Mouse (Mus musculus) heart, adult 2 months (tissue): ENCODE data around the gene Anapc15-ps. TPM values are rescaled to one million over a fixed set of nuclear protein-coding genes. Genes with fewer than 3 reads are reported as not detected.

Experiments
- DNase-seq, 2 experiments: peaks; one replicate each; pipeline ENCODE4 v3.0.0; 2021
- H3K27ac ChIP-seq: fragments of 200-600 bp; 2 replicates; pipeline ENCODE4 v1.8.1; 2022
- H3K27me3 ChIP-seq: fragments of 200-500 bp; 2 replicates; pipeline ENCODE4 v1.6.1; 2012; ENCODE audit warnings: mild to moderate bottlenecking, low read length, inconsistent platforms, mixed read lengths; ENCODE audit not compliant: control insufficient read depth, insufficient read depth
- H3K36me3 ChIP-seq: fragments of 200-500 bp; 2 replicates; pipeline ENCODE4 v1.6.1; 2012; ENCODE audit warnings: low read length, inconsistent platforms; ENCODE audit not compliant: control insufficient read depth, insufficient read depth
- H3K4me1 ChIP-seq: fragments of 200-500 bp; 2 replicates; pipeline ENCODE4 v1.6.1; 2011; ENCODE audit warnings: low read length; ENCODE audit not compliant: control insufficient read depth, insufficient read depth
- H3K4me3 ChIP-seq: fragments of 200-600 bp; 2 replicates; pipeline ENCODE4 v1.8.1; 2022
- H3K79me2 ChIP-seq: fragments of 200-500 bp; replicated peaks from 2 replicates; pipeline ENCODE4 v1.6.1; 2012; ENCODE audit warnings: mild to moderate bottlenecking, inconsistent platforms, low read length, moderate library complexity, mixed read lengths; ENCODE audit not compliant: control insufficient read depth, insufficient read depth
- H3K9ac ChIP-seq: fragments of 200-500 bp; 2 replicates; pipeline ENCODE4 v1.6.1; 2012; ENCODE audit warnings: low read depth, mild to moderate bottlenecking, control low read depth, inconsistent platforms, low read length, mixed read lengths
- CTCF ChIP-seq: fragments of 200-600 bp; IDR thresholded peaks from 2 replicates; pipeline ENCODE4 v1.8.1; 2022; ENCODE audit warnings: antibody characterized with exemption, mild to moderate bottlenecking, moderate library complexity
- EP300 ChIP-seq: fragments of 200-500 bp; IDR thresholded peaks from 2 replicates; pipeline ENCODE4 v1.6.1; 2011; ENCODE audit warnings: low read depth, low read length, control low read depth; ENCODE audit not compliant: insufficient read depth
- POLR2A ChIP-seq: fragments of 200-500 bp; IDR thresholded peaks from 2 replicates; pipeline ENCODE4 v1.6.1; 2011; ENCODE audit warnings: mild to moderate bottlenecking, low read depth, low read length, control low read depth; ENCODE audit not compliant: insufficient read depth
- WGBS: fragments of 180-500 bp; shearing (Covaris S2); methylation state at CpG from one replicate; pipeline ENCODE4 v1.1.7; 2018; 5-methylcytosine and 5-hydroxymethylcytosine counted together
- intact Hi-C: fragments of 180-260 bp; cut with DNase I; formaldehyde crosslinking; loops from one replicate; pipeline ENCODE4 v1.15.1; 2025
- polyA plus RNA-seq: library from polyadenylated mRNA; depleted of rRNA; stranded (reverse); fragments of >200 nt; gene quantifications from 2 replicates; pipeline ENCODE4 v1.2.3, GENCODE M21; 2012; rRNA removed
- total RNA-seq, 2 experiments: library from RNA; stranded (reverse); gene quantifications; 2 replicates each; pipeline ENCODE4 v1.2.3; 2021

Gene Anapc15-ps
- total and polyA plus RNA-seq, 3 experiments = not detected

- Histone ChIP-seq H3K79me2 (no peaks in the 10 kb centered on the region), H3K27ac (no peak overlapping the region), H3K4me3 (no peak overlapping the region), H3K9ac (no peak overlapping the region), H3K4me1 (peaks cover 3% of the 10 kb centered on the region), H3K27me3 (no peaks in the 10 kb centered on the region), H3K36me3 (no peaks in the 10 kb centered on the region)
- intact Hi-C loops = no loop called here
- no peak for DNase-seq
- TF ChIP-seq EP300 (no peak), POLR2A (no peak), CTCF (no peak)
- 53% methylated on average over 6 of the region's 6 CpGs for WGBS
Measured at GRCm38 (mm10) chr10:95627381-95627780, 45.9 kb downstream of the Anapc15-ps start.

- H3K9ac ChIP-seq = no peak overlapping the region
- no peaks in the 10 kb centered on the region for H3K27me3 ChIP-seq
- H3K79me2 ChIP-seq = no peaks in the 10 kb centered on the region
- no peak overlapping the region for H3K27ac ChIP-seq
- TF ChIP-seq POLR2A (no peak), CTCF (no peak), EP300 (no peak)
- no peaks in the 10 kb centered on the region for H3K4me1 ChIP-seq
- no peak for DNase-seq
- H3K4me3 ChIP-seq = no peak overlapping the region
- 75% methylated on average over 6 of the region's 6 CpGs for WGBS
- H3K36me3 ChIP-seq = no peaks in the 10 kb centered on the region
- intact Hi-C loops = no loop called here
Measured at GRCm38 (mm10) chr10:95625300-95625699, 48.0 kb downstream of the Anapc15-ps start.

- Histone ChIP-seq H3K79me2 (no peaks in the 10 kb centered on the region), H3K9ac (no peak overlapping the region), H3K4me3 (no peak overlapping the region), H3K4me1 (no peaks in the 10 kb centered on the region), H3K27me3 (no peaks in the 10 kb centered on the region), H3K27ac (no peak overlapping the region), H3K36me3 (no peaks in the 10 kb centered on the region)
- no peak for DNase-seq
- WGBS = 43% methylated on average over 5 of the region's 5 CpGs
- TF ChIP-seq POLR2A (no peak), EP300 (no peak), CTCF (no peak)
- intact Hi-C loops = no loop called here
Measured at GRCm38 (mm10) chr10:95624007-95624406, 49.2 kb downstream of the Anapc15-ps start.

- no peaks in the 10 kb centered on the region for H3K36me3 ChIP-seq
- TF ChIP-seq EP300 = no peak
- no peak for TF ChIP-seq CTCF
- no peak for TF ChIP-seq POLR2A
- H3K4me3 ChIP-seq = no peak overlapping the region
- H3K9ac ChIP-seq = no peak overlapping the region
- no peak overlapping the region for H3K27ac ChIP-seq
- 86% methylated on average over 4 of the region's 4 CpGs for WGBS
- intact Hi-C loops = no loop called here
- H3K79me2 ChIP-seq = no peaks in the 10 kb centered on the region
- no peaks in the 10 kb centered on the region for H3K4me1 ChIP-seq
- H3K27me3 ChIP-seq = no peaks in the 10 kb centered on the region
- no peak for DNase-seq
Measured at GRCm38 (mm10) chr10:95623518-95623905, 49.7 kb downstream of the Anapc15-ps start.

Other genes with a start within 250 kb of the Anapc15-ps start
- gene Mrpl42, start 171.5 kb downstream of the Anapc15-ps start, total RNA-seq = 100 to 1,000 TPM; 426 to 448 TPM
- gene Mrpl42, start 171.5 kb downstream of the Anapc15-ps start, polyA plus RNA-seq = 684 and 1,165 TPM in 2 replicates
- gene Ube2n, start 158.3 kb downstream of the Anapc15-ps start, total RNA-seq = 10 to 100 TPM; 89.5 to 89.7 TPM
- gene Ube2n, start 158.3 kb downstream of the Anapc15-ps start, polyA plus RNA-seq = 48.8 and 98.2 TPM in 2 replicates
- 100 to 1,000 TPM; 328 to 349 TPM for gene Nudt4, start 109.3 kb downstream of the Anapc15-ps start, total RNA-seq
- gene Nudt4, start 109.3 kb downstream of the Anapc15-ps start, polyA plus RNA-seq = 48.8 and 109 TPM in 2 replicates
- 1 to 10 TPM; 4.1 to 4.7 TPM for gene Gm33543, start 169.5 kb upstream of the Anapc15-ps start, total RNA-seq
- gene Gm33543, start 169.5 kb upstream of the Anapc15-ps start, polyA plus RNA-seq = 2.1 and 6.6 TPM in 2 replicates